Mouse (Mus musculus) brain, embryonic 14.5 days (tissue): ENCODE results near the gene Amph. TPM values are rescaled to one million over a fixed set of nuclear protein-coding genes. Genes with fewer than 3 reads are reported as not detected.

Experiments
- DNase-seq: peaks from one replicate; pipeline ENCODE4 v3.0.0-alpha.2; 2011; ENCODE audit warnings: low read depth
- CTCF ChIP-seq: fragments of 200-500 bp; IDR thresholded peaks from 2 replicates; pipeline ENCODE4 v1.5.1; 2012; ENCODE audit warnings: inconsistent platforms, mild to moderate bottlenecking, moderate library complexity, borderline replicate concordance; ENCODE audit not compliant: insufficient read depth, insufficient read length; ENCODE audit errors: extremely low read depth
- POLR2A ChIP-seq: fragments of 200-500 bp; IDR thresholded peaks from 2 replicates; pipeline ENCODE4 v1.6.1; 2012; ENCODE audit warnings: mild to moderate bottlenecking, inconsistent platforms, borderline replicate concordance; ENCODE audit not compliant: poor library complexity, insufficient read depth, insufficient read length, severe bottlenecking; ENCODE audit errors: extremely low read depth
- polyA plus RNA-seq: library from polyadenylated mRNA; depleted of rRNA; stranded (reverse); fragments of >200 nt; gene quantifications from 2 replicates; pipeline ENCODE4 v1.2.3, GENCODE M21; 2012

The Amph gene
- polyA plus RNA-seq, 1 experiment, result 62.2 TPM

- TF ChIP-seq POLR2A (no peak), CTCF (no peak)
- DNase-seq, result peak; percentile 9
Measured at GRCm38 (mm10) chr13:18988323-18988722, 40.3 kb downstream of the Amph start.

GRCm38 (mm10) chr13:18989185-18989714 is 41.2 kb downstream of the Amph start:
- TF ChIP-seq CTCF, result no peak
- TF ChIP-seq POLR2A, result no peak
- DNase-seq, result peak; percentile 25

- TF ChIP-seq CTCF (no peak), POLR2A (no peak)
- DNase-seq, result no peak
Measured at GRCm38 (mm10) chr13:19002502-19002901, 54.5 kb downstream of the Amph start.

GRCm38 (mm10) chr13:19004406-19004805 is 56.4 kb downstream of the Amph start:
- DNase-seq, result no peak
- TF ChIP-seq CTCF (no peak), POLR2A (no peak)

GRCm38 (mm10) chr13:19008440-19008839 is 60.4 kb downstream of the Amph start:
- no peak for DNase-seq
- TF ChIP-seq POLR2A (no peak), CTCF (no peak)

- no peak for TF ChIP-seq POLR2A
- TF ChIP-seq CTCF, result no peak
- no peak for DNase-seq
Measured at GRCm38 (mm10) chr13:19014825-19015375, 66.9 kb downstream of the Amph start.

- peak; percentile 29 for DNase-seq
- TF ChIP-seq POLR2A (no peak), CTCF (no peak)
Measured at GRCm38 (mm10) chr13:19021529-19021928, 73.5 kb downstream of the Amph start.

GRCm38 (mm10) chr13:19022310-19022709 is 74.3 kb downstream of the Amph start:
- no peak for TF ChIP-seq CTCF
- TF ChIP-seq POLR2A, result no peak
- peak; percentile 31 for DNase-seq

GRCm38 (mm10) chr13:19025091-19025688 is 77.2 kb downstream of the Amph start:
- DNase-seq, result peak; percentile 12

GRCm38 (mm10) chr13:19025906-19026305 is 77.9 kb downstream of the Amph start:
- no peak for DNase-seq
- TF ChIP-seq CTCF, result no peak
- TF ChIP-seq POLR2A, result no peak

More at GRCm38 (mm10) chr13:19025091-19025688, 77.2 kb downstream of the Amph start:
- no peak for TF ChIP-seq POLR2A
- no peak for TF ChIP-seq CTCF

- TF ChIP-seq CTCF, result no peak
- no peak for TF ChIP-seq POLR2A
Measured at GRCm38 (mm10) chr13:19026923-19027322, 78.9 kb downstream of the Amph start.

More at GRCm38 (mm10) chr13:19026923-19027322, 78.9 kb downstream of the Amph start:
- DNase-seq, result no peak
